Mouse (Mus musculus) megakaryocyte, embryonic 14.5 days (primary cell): ENCODE measurements at regions not wholly inside any gene's neighbourhood (a gene's known extent, or its start where the extent isn't known, plus 50 kb on each side); places are given as distances from the start of the nearest gene placed in this dataset.

Experiments
- H3K27me3 ChIP-seq: replicated peaks from 2 replicates; pipeline ENCODE3; 2012; ENCODE audit warnings: inconsistent platforms
- H3K36me3 ChIP-seq: replicated peaks from 2 replicates; pipeline ENCODE3; 2012; ENCODE audit warnings: low read length, inconsistent platforms, mixed read lengths
- H3K4me1 ChIP-seq: 2 replicates; pipeline ENCODE4 v1.6.1; 2012; ENCODE audit warnings: inconsistent platforms
- H3K4me3 ChIP-seq: replicated peaks from 2 replicates; pipeline ENCODE3; 2012; ENCODE audit warnings: moderate library complexity, mild to moderate bottlenecking, inconsistent platforms
- H3K9me3 ChIP-seq: 2 replicates; pipeline ENCODE4 v1.6.1; 2012; ENCODE audit warnings: inconsistent platforms
- FLI1 ChIP-seq: IDR thresholded peaks from 2 replicates; pipeline ENCODE4 v1.6.1; 2012; ENCODE audit warnings: low read length, inconsistent platforms, mixed read lengths
- GATA1 ChIP-seq: IDR thresholded peaks from 3 replicates; pipeline ENCODE4 v1.6.1; 2012; ENCODE audit warnings: mixed read lengths, low read length, inconsistent platforms, borderline replicate concordance

- Histone ChIP-seq H3K4me3 (no peak overlapping the region), H3K9me3 (no peaks in the 10 kb centered on the region), H3K27me3 (peaks cover 2% of the 10 kb centered on the region), H3K36me3 (no peaks in the 10 kb centered on the region), H3K4me1 (no peaks in the 10 kb centered on the region)
- TF ChIP-seq GATA1 (no peak), FLI1 (no peak)
Measured at GRCm38 (mm10) chr11:45546861-45547260, 305.0 kb upstream of the Clint1 start.

GRCm38 (mm10) chr11:45550376-45550775, 301.5 kb upstream of the Clint1 start:
- H3K36me3 ChIP-seq, result no peaks in the 10 kb centered on the region
- no peak for TF ChIP-seq GATA1
- no peak for TF ChIP-seq FLI1
- H3K4me3 ChIP-seq, result no peak overlapping the region
- H3K4me1 ChIP-seq, result no peaks in the 10 kb centered on the region
- H3K9me3 ChIP-seq, result no peaks in the 10 kb centered on the region
- H3K27me3 ChIP-seq, result peaks cover 2% of the 10 kb centered on the region

- H3K27me3 ChIP-seq, result no peaks in the 10 kb centered on the region
- H3K4me3 ChIP-seq, result no peak overlapping the region
- H3K9me3 ChIP-seq, result peaks cover 6% of the 10 kb centered on the region
- no peak for TF ChIP-seq FLI1
- TF ChIP-seq GATA1, result no peak
- no peaks in the 10 kb centered on the region for H3K36me3 ChIP-seq
- H3K4me1 ChIP-seq, result no peaks in the 10 kb centered on the region
Measured at GRCm38 (mm10) chr11:45577469-45578154, 274.2 kb upstream of the Clint1 start.

DNA sequence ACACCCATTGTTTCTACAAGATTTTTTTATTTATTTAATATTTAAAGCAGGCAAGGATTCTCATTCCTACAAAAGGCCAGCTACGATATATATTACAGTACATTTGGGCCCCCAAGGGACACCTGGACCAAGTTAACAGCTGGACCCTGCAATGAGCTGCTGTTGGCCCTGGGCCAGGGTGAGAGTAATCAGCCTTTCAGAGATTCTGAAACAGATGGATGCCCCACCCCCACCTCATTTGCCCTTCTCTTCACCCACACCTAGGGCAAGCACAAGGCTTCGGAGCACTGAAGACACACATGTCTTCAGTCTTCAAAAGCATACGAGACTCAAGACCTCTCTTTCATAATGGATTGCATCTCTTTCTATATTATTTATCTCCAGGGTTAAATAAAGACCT, 259.5 kb upstream of the Clint1 start:
- H3K4me1 ChIP-seq, result no peaks in the 10 kb centered on the region
- H3K27me3 ChIP-seq, result no peaks in the 10 kb centered on the region
- no peak overlapping the region for H3K4me3 ChIP-seq
- no peaks in the 10 kb centered on the region for H3K36me3 ChIP-seq
- TF ChIP-seq FLI1 (no peak), GATA1 (no peak)
- no peaks in the 10 kb centered on the region for H3K9me3 ChIP-seq

DNA sequence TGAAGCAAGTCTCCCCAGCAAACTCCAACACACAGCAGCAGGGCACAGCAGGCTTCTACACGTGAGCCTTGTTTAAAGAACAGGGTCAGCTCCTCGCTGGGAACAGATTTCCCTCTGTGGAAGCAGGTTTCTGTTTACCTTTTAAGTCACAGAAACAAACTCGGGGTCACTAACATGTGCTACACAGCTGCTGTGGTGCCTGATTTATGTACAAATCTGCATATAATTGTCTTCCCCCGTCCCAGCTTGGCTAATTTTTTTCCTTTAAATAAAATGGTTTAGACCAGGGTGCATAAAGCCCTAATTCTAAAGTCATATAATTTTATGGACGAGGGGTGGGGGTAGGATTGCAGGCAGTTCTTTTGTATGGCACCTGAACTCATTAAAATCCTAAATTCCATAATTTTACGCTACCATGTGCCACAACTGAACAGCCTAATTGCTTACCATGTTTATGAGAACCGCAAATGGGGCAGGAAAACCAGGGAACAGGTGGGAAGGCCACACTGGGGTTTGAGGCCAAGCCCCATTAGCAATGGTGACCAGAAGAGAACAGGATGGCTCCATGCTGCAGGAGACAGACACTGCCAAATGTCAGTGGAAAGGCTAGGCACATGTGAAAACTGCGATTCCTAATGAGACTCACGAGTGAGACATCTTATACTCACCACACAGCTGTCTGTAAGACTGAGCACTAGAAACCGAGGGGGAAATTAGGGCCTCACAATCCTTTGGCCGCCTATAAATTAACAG, 258.8 kb upstream of the Clint1 start:
- Histone ChIP-seq H3K4me1 (no peaks in the 10 kb centered on the region), H3K9me3 (no peaks in the 10 kb centered on the region), H3K27me3 (no peaks in the 10 kb centered on the region), H3K4me3 (no peak overlapping the region), H3K36me3 (no peaks in the 10 kb centered on the region)
- TF ChIP-seq FLI1 (no peak), GATA1 (no peak)

- TF ChIP-seq FLI1, result no peak
- TF ChIP-seq GATA1, result no peak
Measured at GRCm38 (mm10) chr11:45595372-45595771, 256.5 kb upstream of the Clint1 start.

GRCm38 (mm10) chr11:45621824-45622223, 230.0 kb upstream of the Clint1 start:
- peaks cover 1% of the 10 kb centered on the region for H3K4me1 ChIP-seq
- no peak for TF ChIP-seq GATA1
- no peak for TF ChIP-seq FLI1
- no peak overlapping the region for H3K4me3 ChIP-seq
- peaks cover 6% of the 10 kb centered on the region for H3K9me3 ChIP-seq
- H3K36me3 ChIP-seq, result no peaks in the 10 kb centered on the region
- no peaks in the 10 kb centered on the region for H3K27me3 ChIP-seq

More at GRCm38 (mm10) chr11:45595372-45595771, 256.5 kb upstream of the Clint1 start:
- no peak overlapping the region for H3K4me3 ChIP-seq
- H3K36me3 ChIP-seq, result no peaks in the 10 kb centered on the region
- no peaks in the 10 kb centered on the region for H3K4me1 ChIP-seq
- no peaks in the 10 kb centered on the region for H3K27me3 ChIP-seq
- no peaks in the 10 kb centered on the region for H3K9me3 ChIP-seq

GRCm38 (mm10) chr11:45622701-45623100, 229.2 kb upstream of the Clint1 start:
- no peak for TF ChIP-seq FLI1
- no peak for TF ChIP-seq GATA1
- H3K27me3 ChIP-seq, result no peaks in the 10 kb centered on the region
- peaks cover 10% of the 10 kb centered on the region for H3K4me1 ChIP-seq

GRCm38 (mm10) chr11:45624233-45624632, 227.6 kb upstream of the Clint1 start:
- Histone ChIP-seq H3K9me3 (peaks cover 8% of the 10 kb centered on the region), H3K4me3 (no peak overlapping the region), H3K36me3 (no peaks in the 10 kb centered on the region), H3K27me3 (no peaks in the 10 kb centered on the region), H3K4me1 (peaks cover 23% of the 10 kb centered on the region)
- TF ChIP-seq GATA1 (no peak), FLI1 (no peak)

More at GRCm38 (mm10) chr11:45622701-45623100, 229.2 kb upstream of the Clint1 start:
- Histone ChIP-seq H3K4me3 (no peak overlapping the region), H3K9me3 (peaks cover 8% of the 10 kb centered on the region), H3K36me3 (no peaks in the 10 kb centered on the region)

GRCm38 (mm10) chr11:45629250-45629649, 222.6 kb upstream of the Clint1 start:
- no peak for TF ChIP-seq FLI1
- TF ChIP-seq GATA1, result no peak
- Histone ChIP-seq H3K36me3 (no peaks in the 10 kb centered on the region), H3K4me1 (peaks cover 34% of the 10 kb centered on the region), H3K9me3 (peaks cover 8% of the 10 kb centered on the region), H3K27me3 (peaks cover 3% of the 10 kb centered on the region), H3K4me3 (no peak overlapping the region)
